Mouse (Mus musculus) MEL (cell line): Measurements from ENCODE around the gene Sis.

Source experiments
- E2F4 ChIP-seq: IDR thresholded peaks from 2 replicates; pipeline ENCODE4 v1.6.1; 2011; ENCODE audit warnings: low read depth, low read length, improper control_type of control experiment, borderline replicate concordance
- MAX ChIP-seq: IDR thresholded peaks from 2 replicates; pipeline ENCODE4 v1.6.1; 2011; ENCODE audit warnings: low read length, improper control_type of control experiment
- USF1 ChIP-seq: IDR thresholded peaks from 2 replicates; pipeline ENCODE4 v1.6.1; 2014; ENCODE audit warnings: low read depth, mild to moderate bottlenecking, inconsistent platforms, low read length, improper control_type of control experiment, moderate library complexity

DNA sequence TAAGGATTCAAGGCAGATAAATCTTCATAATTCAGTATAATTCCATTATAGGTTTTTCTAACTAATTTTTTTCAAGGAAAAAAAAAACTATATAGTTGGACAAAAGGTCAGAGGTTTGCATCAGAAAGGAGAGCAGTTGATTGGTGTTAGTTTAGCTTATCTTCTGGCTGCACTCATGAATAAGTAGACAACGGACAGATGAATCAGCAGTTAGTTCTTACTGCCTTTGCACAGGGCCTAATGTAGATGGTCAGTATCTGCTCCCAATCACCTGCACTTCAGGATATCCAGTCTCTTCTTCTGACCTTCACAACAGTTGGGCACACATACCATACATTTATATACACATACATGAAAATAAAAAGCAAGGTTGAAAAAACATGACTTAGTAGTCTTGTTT lies 85.2 kb downstream of the Sis start:
- TF ChIP-seq MAX (no peak), E2F4 (no peak), USF1 (no peak)
